Mouse (Mus musculus) CH12.LX (cell line): ENCODE results near the gene Smyd3.

Experiments used
- CHD2 ChIP-seq: IDR thresholded peaks from 2 replicates; pipeline ENCODE4 v1.6.1; 2011; ENCODE audit warnings: low read length, improper control_type of control experiment
- CTCF ChIP-seq, 2 experiments: IDR thresholded peaks in 1 of 2; conservative IDR thresholded peaks in 1 of 2; 2 replicates each; pipeline ENCODE4 v1.5.1; 2011 to 2012; ENCODE audit warnings: low read depth in 2 of 2, low read length in 2 of 2, improper control_type of control experiment in 1 of 2, inconsistent platforms in 1 of 2, mild to moderate bottlenecking in 1 of 2, moderate library complexity in 1 of 2
- EP300 ChIP-seq: IDR thresholded peaks from 2 replicates; pipeline ENCODE4 v1.6.1; 2011; ENCODE audit warnings: low read length, improper control_type of control experiment
- MAZ ChIP-seq: IDR thresholded peaks from 2 replicates; pipeline ENCODE4 v1.6.1; 2012; ENCODE audit warnings: low read depth, mild to moderate bottlenecking, inconsistent platforms, low read length, improper control_type of control experiment, moderate library complexity
- MXI1 ChIP-seq: IDR thresholded peaks from 2 replicates; pipeline ENCODE4 v1.6.1; 2011; ENCODE audit warnings: mild to moderate bottlenecking, low read depth, low read length, improper control_type of control experiment
- MYC ChIP-seq: IDR thresholded peaks from 2 replicates; pipeline ENCODE4 v1.6.1; 2011; ENCODE audit warnings: low read depth, mild to moderate bottlenecking, improper control_type of control experiment, low read length
- POLR2A ChIP-seq: IDR thresholded peaks from 2 replicates; pipeline ENCODE4 v1.6.1; 2011; ENCODE audit warnings: low read depth, mild to moderate bottlenecking, improper control_type of control experiment, low read length
- SIN3A ChIP-seq: IDR thresholded peaks from 2 replicates; pipeline ENCODE4 v1.6.1; 2012; ENCODE audit warnings: low read length, improper control_type of control experiment, inconsistent platforms

DNA sequence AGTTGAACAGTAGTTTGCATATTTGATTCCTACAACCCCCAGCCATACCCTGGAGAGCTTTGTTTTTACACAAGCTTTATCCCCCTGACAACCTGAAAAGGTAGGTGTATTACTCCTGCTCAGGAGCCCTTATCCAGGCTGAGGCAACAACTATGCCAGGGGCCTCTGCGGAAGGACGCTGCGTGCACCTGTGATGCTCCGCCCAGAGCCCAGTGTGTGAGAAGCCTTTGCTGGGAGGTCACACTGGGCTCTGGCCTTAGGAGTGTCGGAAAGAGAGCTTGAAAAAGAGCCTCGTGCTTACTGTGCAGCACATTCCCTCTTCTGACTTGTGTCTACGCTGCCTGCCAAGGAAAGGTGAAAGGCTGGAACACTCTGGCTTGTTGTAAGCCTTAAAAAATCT lies 34.9 kb upstream of the Smyd3 start:
- TF ChIP-seq POLR2A = no peak
- no peak for TF ChIP-seq CHD2
- TF ChIP-seq CTCF (conservative IDR thresholded peaks at IDR 0.05 in 1 of 2, IDR thresholded peaks at IDR 0.05 in 1 of 2; ENCODE audit: low read depth in 2 of 2, low read length in 2 of 2) = no peak
- TF ChIP-seq SIN3A = no peak
- TF ChIP-seq MYC = no peak
- no peak for TF ChIP-seq MXI1
- no peak for TF ChIP-seq EP300
- no peak for TF ChIP-seq MAZ
